Mouse (Mus musculus) limb, embryonic 10.5 days (tissue): ENCODE results near the gene Dusp23. TPM values are rescaled to one million over a fixed set of nuclear protein-coding genes. Genes with fewer than 3 reads are reported as not detected.

Source experiments
- DNase-seq: peaks from one replicate; pipeline ENCODE4 v3.0.0-alpha.2; 2017; ENCODE audit warnings: low spot score
- H3K27ac ChIP-seq: fragments of 300-500 bp; sonication (generic); 2 replicates; pipeline ENCODE4 v1.5.1; 2016; ENCODE audit warnings: mild to moderate bottlenecking
- H3K27me3 ChIP-seq: fragments of 300-500 bp; sonication (generic); 2 replicates; pipeline ENCODE4 v1.6.1; 2016; ENCODE audit warnings: low read depth, mild to moderate bottlenecking; ENCODE audit not compliant: poor library complexity, severe bottlenecking
- H3K36me3 ChIP-seq: fragments of 300-500 bp; sonication (generic); 2 replicates; pipeline ENCODE4 v1.6.1; 2016; ENCODE audit warnings: mild to moderate bottlenecking, moderate library complexity
- H3K4me1 ChIP-seq: fragments of 300-500 bp; sonication (generic); 2 replicates; pipeline ENCODE4 v1.6.1; 2016
- H3K4me3 ChIP-seq: fragments of 300-500 bp; sonication (generic); 2 replicates; pipeline ENCODE4 v1.5.1; 2016; ENCODE audit warnings: mild to moderate bottlenecking, moderate library complexity
- H3K9me3 ChIP-seq: fragments of 300-500 bp; sonication (generic); replicated peaks from 2 replicates; pipeline ENCODE4 v1.6.1; 2016; ENCODE audit warnings: mild to moderate bottlenecking
- WGBS: fragments of 180-500 bp; shearing (Covaris S2); methylation state at CpG from one replicate; pipeline ENCODE4 v1.1.7; 2016; 5-methylcytosine and 5-hydroxymethylcytosine counted together
- polyA plus RNA-seq: library from polyadenylated mRNA; unstranded; fragments of >200 nt; fragmentation: Nextera tagmentation; extraction: Ambion mirVana; gene quantifications from 2 replicates; pipeline ENCODE4 v1.2.1, GENCODE M21; 2016

Dusp23 gene
- polyA plus RNA-seq, 1 experiment from 2014 or later: 12.0 TPM

DNA sequence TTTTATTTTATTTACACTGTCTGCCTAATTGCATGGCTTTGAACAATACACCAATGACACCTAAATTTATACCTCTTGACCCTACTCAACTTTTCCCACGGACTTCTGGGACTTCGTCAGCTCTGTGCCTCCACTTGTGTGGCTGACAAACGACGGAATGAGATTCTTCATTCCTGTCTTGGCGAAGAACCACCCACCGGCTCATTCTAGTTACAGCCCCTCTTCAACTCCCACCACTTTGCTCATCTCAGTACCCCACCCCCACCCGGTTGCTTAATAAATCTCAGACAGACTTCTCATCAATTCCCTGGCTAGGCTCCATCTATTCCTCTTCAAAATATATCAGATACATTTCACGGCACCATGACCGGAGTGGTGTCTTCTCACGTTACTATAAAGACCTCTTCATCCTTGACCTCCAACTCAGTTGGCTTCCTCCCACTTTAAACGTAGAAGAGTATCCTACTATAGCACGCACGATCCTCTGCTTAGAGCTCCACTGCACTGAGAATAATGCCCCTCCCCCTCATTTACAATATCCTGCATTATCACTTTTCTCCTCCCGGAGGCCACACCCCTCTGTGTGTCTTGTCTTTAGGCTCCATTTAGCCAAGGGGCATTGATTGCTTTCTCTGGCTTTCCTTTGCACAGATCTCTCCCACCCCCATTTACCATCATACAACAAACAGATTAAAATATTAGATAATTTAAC is 15.2 kb downstream of the Dusp23 start:
- Histone ChIP-seq H3K27ac (peak overlapping the region; percentile 65), H3K36me3 (no peaks in the 10 kb centered on the region), H3K27me3 (peaks cover 7% of the 10 kb centered on the region; the same call in 1 of the 2 replicates), H3K9me3 (no peaks in the 10 kb centered on the region), H3K4me3 (peak overlapping the region; percentile 44), H3K4me1 (peaks cover 22% of the 10 kb centered on the region)
- DNase-seq: peak; percentile 32
- WGBS: 37% methylated on average over 14 of the region's 14 CpGs

GRCm38 (mm10) chr1:172616537-172617300 is 16.0 kb downstream of the Dusp23 start:
- Histone ChIP-seq H3K27me3 (0 out of 2 replicates have a peak, but pooled peaks cover 7% of the 10 kb centered on the region), H3K27ac (peak overlapping the region; percentile 65)
- DNase-seq: peak; percentile 50

DNA sequence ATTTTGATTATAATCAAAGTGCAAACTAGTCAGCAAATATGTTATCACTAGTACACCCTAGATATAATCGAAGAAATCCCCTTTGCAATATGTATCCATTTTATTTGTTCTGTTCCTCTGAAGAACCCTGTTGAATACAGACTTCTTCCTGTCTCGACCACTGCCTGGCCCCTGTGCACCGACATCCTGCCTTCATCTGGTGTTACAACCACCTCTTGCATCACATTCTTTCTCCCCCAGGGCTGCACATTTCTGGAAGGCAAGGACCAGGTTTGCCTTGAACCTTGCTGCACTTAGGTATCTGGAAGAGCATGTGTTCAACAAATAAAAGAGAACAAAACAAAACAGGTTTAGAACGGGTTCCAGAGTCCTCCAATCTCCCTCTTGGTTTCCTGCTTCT is 17.4 kb downstream of the Dusp23 start:
- WGBS: 83% methylated on average over 4 of the region's 4 CpGs
- no peak overlapping the region for H3K27ac ChIP-seq
- H3K4me1 ChIP-seq: peaks cover 22% of the 10 kb centered on the region
- 0 out of 2 replicates have a peak, but pooled peaks cover 3% of the 10 kb centered on the region for H3K27me3 ChIP-seq
- H3K9me3 ChIP-seq: no peaks in the 10 kb centered on the region
- no peak for DNase-seq
- no peak overlapping the region for H3K4me3 ChIP-seq
- no peaks in the 10 kb centered on the region for H3K36me3 ChIP-seq

More at GRCm38 (mm10) chr1:172616537-172617300, 16.0 kb downstream of the Dusp23 start:
- WGBS: 23% methylated on average over 22 of the region's 22 CpGs
- no peaks in the 10 kb centered on the region for H3K9me3 ChIP-seq
- H3K4me3 ChIP-seq: peak overlapping the region; percentile 44
- peaks cover 22% of the 10 kb centered on the region for H3K4me1 ChIP-seq
- H3K36me3 ChIP-seq: no peaks in the 10 kb centered on the region

GRCm38 (mm10) chr1:172614654-172615053 is 18.1 kb downstream of the Dusp23 start:
- Histone ChIP-seq H3K27ac (no peak overlapping the region), H3K27me3 (no peaks in the 10 kb centered on the region), H3K4me3 (no peak overlapping the region), H3K4me1 (peaks cover 22% of the 10 kb centered on the region), H3K9me3 (no peaks in the 10 kb centered on the region), H3K36me3 (no peaks in the 10 kb centered on the region)
- peak; percentile 20 for DNase-seq
- WGBS: 93% methylated on average over 10 of the region's 10 CpGs

DNA sequence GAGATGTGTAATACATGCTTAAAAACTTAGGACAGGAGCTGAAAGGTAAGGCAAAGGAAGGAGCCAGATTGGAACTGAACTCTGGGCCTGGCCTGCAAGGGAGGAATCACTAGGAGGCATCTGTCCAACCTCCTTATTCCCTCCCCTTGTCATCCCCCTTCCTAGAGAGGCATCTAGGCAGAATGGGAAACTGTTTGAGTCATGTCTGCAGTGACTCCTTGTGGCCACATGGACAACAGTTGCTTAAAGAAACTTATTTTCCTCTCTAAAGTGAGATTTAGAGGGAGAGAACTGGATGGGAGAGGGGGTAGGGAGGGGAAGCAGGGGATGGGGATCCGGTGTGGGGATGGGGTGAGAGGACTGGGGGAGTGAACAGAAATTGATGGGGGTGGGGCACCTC is 20.0 kb downstream of the Dusp23 start:
- no peaks in the 10 kb centered on the region for H3K36me3 ChIP-seq
- 60% methylated on average over 1 of the region's 1 CpGs for WGBS
- no peaks in the 10 kb centered on the region for H3K27me3 ChIP-seq
- no peaks in the 10 kb centered on the region for H3K9me3 ChIP-seq
- H3K27ac ChIP-seq: no peak overlapping the region
- H3K4me3 ChIP-seq: no peak overlapping the region
- no peak for DNase-seq
- H3K4me1 ChIP-seq: peaks cover 14% of the 10 kb centered on the region

- 78% methylated on average over 10 of the region's 10 CpGs for WGBS
- Histone ChIP-seq H3K9me3 (no peaks in the 10 kb centered on the region), H3K27ac (no peak overlapping the region), H3K36me3 (no peaks in the 10 kb centered on the region), H3K27me3 (no peaks in the 10 kb centered on the region), H3K4me3 (no peak overlapping the region), H3K4me1 (peaks cover under 1% of the 10 kb centered on the region; the same call in 1 of the 2 replicates)
- DNase-seq: peak; percentile 21
Observed at GRCm38 (mm10) chr1:172611304-172611703, 21.5 kb downstream of the Dusp23 start.

GRCm38 (mm10) chr1:172602326-172602725 is 30.4 kb downstream of the Dusp23 start, which contains the start of gene Fcrl6:
Fcrl6 (minus strand) TSS chr1:172602551.
- Histone ChIP-seq H3K27ac (no peak within 1 kb of the TSS), H3K4me1 (no peaks in the 10 kb centered on the region), H3K36me3 (no peaks in the 10 kb centered on the region), H3K27me3 (no peaks in the 10 kb centered on the region), H3K9me3 (no peaks in the 10 kb centered on the region), H3K4me3 (no peak within 1 kb of the TSS)
- DNase-seq: no peak
- WGBS: 74% methylated on average over 1 of the region's 1 CpGs

DNA sequence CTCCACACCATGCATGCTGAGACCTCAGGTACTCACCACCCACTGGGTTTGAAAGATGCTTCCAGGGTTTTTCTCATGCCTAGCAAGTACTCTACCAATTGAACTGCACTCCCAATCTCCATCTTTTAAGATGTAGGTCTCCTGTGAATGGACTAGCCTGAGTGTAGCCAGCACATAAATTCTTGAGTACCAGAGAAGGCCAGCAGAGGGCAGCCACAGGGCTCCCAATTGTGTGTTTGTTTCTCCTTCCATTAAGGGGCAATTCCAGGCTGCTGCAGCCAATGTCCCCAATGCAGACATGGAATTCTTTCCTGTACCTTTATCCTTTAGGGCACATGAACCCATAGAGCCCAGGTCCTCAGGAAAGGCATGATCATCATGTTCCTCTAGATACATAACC is 38.3 kb downstream of the Dusp23 start:
- no peaks in the 10 kb centered on the region for H3K27me3 ChIP-seq
- H3K4me1 ChIP-seq: 0 out of 2 replicates have a peak, but pooled peaks cover 5% of the 10 kb centered on the region
- no peak overlapping the region for H3K27ac ChIP-seq
- no peak overlapping the region for H3K4me3 ChIP-seq
- H3K36me3 ChIP-seq: no peaks in the 10 kb centered on the region
- H3K9me3 ChIP-seq: no peaks in the 10 kb centered on the region
- DNase-seq: peak; percentile 69

- no peak overlapping the region for H3K27ac ChIP-seq
- H3K27me3 ChIP-seq: no peaks in the 10 kb centered on the region
- WGBS: 86% methylated on average over 2 of the region's 2 CpGs
- no peaks in the 10 kb centered on the region for H3K9me3 ChIP-seq
- no peak overlapping the region for H3K4me3 ChIP-seq
- no peak for DNase-seq
- no peaks in the 10 kb centered on the region for H3K36me3 ChIP-seq
- 0 out of 2 replicates have a peak, but pooled peaks cover 5% of the 10 kb centered on the region for H3K4me1 ChIP-seq
Observed at GRCm38 (mm10) chr1:172593956-172594355, 38.8 kb downstream of the Dusp23 start.

GRCm38 (mm10) chr1:172593321-172593720 is 39.4 kb downstream of the Dusp23 start:
- Histone ChIP-seq H3K9me3 (no peaks in the 10 kb centered on the region), H3K4me1 (0 out of 2 replicates have a peak, but pooled peaks cover 5% of the 10 kb centered on the region), H3K27ac (no peak overlapping the region), H3K4me3 (no peak overlapping the region), H3K36me3 (no peaks in the 10 kb centered on the region), H3K27me3 (no peaks in the 10 kb centered on the region)
- 77% methylated on average over 3 of the region's 3 CpGs for WGBS
- DNase-seq: no peak

DNA sequence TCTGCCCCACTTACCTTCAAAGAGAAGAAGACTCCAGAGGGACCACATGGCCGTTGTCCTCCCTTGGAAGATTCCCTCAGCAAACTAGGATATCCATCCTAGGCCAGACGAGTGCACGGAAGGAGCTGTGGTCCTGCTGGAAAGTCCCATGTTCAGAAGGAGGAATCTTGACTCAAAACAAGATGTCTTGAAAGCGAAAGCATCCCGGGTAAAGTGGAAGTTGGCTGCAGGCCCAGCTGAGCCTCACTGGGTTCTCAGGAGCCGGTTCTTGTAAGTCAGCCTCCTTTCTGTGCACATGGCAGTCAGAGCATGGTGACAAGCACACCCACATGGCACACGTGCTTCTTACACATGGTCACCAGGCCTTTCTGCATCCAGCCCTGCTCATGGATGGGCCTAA is 42.4 kb downstream of the Dusp23 start, which contains the start of gene Slamf8:
TSS of gene Slamf8 (minus strand) at position 184 of the 400 bp plus-strand sequence.
- H3K27me3 ChIP-seq: peaks cover 14% of the 10 kb centered on the region; the same call in 1 of the 2 replicates
- no peak for DNase-seq
- WGBS: 92% methylated on average over 7 of the region's 7 CpGs
- no peaks in the 10 kb centered on the region for H3K9me3 ChIP-seq
- H3K4me1 ChIP-seq: peaks cover 21% of the 10 kb centered on the region
- no peaks in the 10 kb centered on the region for H3K36me3 ChIP-seq
- H3K27ac ChIP-seq: no peak within 1 kb of the TSS
- H3K4me3 ChIP-seq: no peak within 1 kb of the TSS

DNA sequence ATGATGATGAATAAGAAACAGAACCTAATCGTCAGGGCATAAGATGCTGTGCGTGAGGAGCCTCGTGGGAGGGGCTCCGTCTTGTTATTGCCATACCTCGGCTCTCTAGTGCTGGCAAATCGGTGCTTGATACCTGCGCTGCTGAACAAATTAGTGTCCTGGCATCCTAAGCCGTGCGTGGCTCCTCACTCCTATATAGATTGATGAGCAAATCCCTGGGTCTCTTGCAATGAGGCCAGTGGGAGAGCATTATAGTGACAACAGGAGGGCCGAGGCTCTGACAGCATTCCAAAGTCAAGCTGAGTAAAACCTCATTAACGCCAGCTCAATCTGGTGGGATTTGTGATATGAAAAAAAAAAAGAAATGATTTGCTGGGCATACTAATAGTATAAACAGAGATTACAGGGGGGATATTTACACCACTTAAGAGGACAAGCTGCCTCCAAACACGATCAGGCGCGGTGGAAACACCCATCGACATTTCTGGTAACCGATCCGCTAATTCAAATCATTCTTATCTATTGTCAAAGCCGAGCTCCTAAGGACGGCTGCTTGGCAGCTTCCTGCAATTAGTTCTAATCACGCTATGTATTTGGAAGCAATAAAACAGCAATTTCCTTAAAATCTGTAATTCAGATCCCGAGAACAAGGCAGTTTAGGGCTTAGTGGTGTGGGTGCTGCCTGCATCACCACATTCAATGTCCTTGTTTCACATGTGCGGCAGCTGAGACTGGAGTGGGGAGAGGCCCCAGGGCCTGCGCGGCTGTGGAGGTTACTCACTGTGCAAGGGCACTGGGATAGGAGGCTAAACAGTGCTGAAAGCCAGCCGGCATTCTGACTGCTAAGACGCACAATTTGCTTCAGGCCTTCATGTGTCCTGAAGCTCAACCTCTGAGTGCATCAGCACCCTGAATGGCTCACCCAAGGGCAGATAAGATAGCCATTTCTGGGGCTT is 46.9 kb downstream of the Dusp23 start:
- no peak overlapping the region for H3K4me3 ChIP-seq
- H3K9me3 ChIP-seq: no peaks in the 10 kb centered on the region
- H3K27ac ChIP-seq: no peak overlapping the region
- no peak for DNase-seq
- H3K36me3 ChIP-seq: no peaks in the 10 kb centered on the region
- WGBS: 39% methylated on average over 26 of the region's 26 CpGs
- H3K4me1 ChIP-seq: peaks cover 19% of the 10 kb centered on the region
- H3K27me3 ChIP-seq: peaks cover 29% of the 10 kb centered on the region
